Mouse (Mus musculus): ENCODE results near the gene Ctsw.

DNA sequence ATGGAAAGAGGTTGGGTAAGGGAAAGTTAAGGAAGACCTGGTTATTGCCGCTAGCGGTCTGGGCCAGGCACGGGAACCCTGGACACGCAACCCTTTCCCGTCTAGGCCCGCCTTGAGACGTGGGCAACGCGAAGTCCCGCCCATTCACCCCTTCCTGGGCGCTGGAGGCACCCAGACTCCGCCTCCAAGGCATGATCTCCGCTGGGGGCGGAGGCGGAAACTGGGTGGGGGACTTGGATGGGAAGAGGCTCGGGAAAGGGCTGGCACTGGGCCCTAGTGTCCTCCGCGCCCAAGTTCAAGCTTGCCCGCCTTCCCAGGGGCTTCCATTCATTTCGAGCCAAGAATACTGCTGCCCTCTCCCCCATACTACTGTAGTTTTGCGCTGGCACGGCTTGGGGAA lies 5.4 kb upstream of the Ctsw start, which contains the start of gene Efemp2:
- TF ChIP-seq CTCF (IDR thresholded peaks at IDR 0.05; ENCODE audit: control insufficient read depth, insufficient read depth, low read length) (no peak), POLR2A (IDR thresholded peaks at IDR 0.05; ENCODE audit: borderline replicate concordance, control insufficient read depth, low read depth, low read length) (peak; percentile 33; the same call in 1 of the 2 replicates)

Data from bone marrow, adult 2 months (tissue).